Comparison of ENCODE assay signal across 8 mouse cellular contexts in the genomic region with DNA sequence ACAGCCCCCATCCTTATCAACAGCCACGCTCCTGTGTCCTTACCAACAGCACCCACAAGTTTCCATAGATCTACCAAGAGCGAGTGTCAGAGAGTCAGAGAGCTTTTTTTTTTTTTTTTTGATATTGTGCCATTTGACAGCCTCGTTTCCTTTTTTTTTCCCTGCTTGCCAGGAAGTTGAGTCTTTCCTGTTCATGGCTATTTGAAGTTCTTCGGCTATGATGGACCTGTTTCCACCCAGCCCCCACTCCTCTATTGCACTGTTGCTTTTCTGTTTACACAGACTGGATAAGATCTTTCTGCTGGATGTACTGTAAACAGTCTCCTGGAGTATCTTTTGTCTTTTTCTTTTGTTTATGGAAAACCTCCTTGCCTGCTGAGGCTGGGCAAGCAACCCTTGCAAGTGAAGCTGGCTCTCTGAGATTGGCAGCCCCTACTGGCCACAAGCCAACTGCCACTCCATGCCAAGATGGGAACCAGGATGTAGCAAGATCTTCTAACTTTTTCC.
DNase-seq lines count a peak whose midpoint lies in the region; ATAC-seq and TF ChIP-seq lines count a peak whose summit lies in the region.

No protein-coding gene starts in this region.

- WGBS in hindbrain, postnatal 0 days, result 44% methylated on average over 4 of the region's 4 CpGs
- 67% methylated on average over 4 of the region's 4 CpGs for WGBS in hindbrain, embryonic 11.5 days
- 63% methylated on average over 4 of the region's 4 CpGs for WGBS in neural tube, embryonic 15.5 days

- H3K4me2 ChIP-seq in hindbrain, postnatal 0 days (ENCODE audit: low read depth, low read length), result no peak overlapping the region
- no peak overlapping the region for H3K4me2 ChIP-seq in hindbrain, embryonic 11.5 days (replicated peaks; ENCODE audit: low read depth, low read length)
- H3K4me2 ChIP-seq in neural tube, embryonic 15.5 days, result no peak overlapping the region

- DNase-seq in hindbrain, postnatal 0 days (ENCODE audit: low spot score), result peak; percentile 42
- DNase-seq in hindbrain, embryonic 11.5 days (ENCODE audit: low spot score), result no peak
- DNase-seq in 416B (ENCODE audit: low read depth) (peak; percentile 62), MEL-GATA-1-ER (ENCODE audit: extremely low read depth, low read depth) (peak; percentile 18)
- DNase-seq in kidney, postnatal 14 days, result peak; percentile 47
- DNase-seq in embryo, embryonic 11 days, result no peak

- H3K9ac ChIP-seq in hindbrain, postnatal 0 days (replicated peaks; ENCODE audit: low read length), result no peak overlapping the region
- H3K9ac ChIP-seq in hindbrain, embryonic 11.5 days (ENCODE audit: low read depth, low read length), result no peak overlapping the region
- H3K9ac ChIP-seq in neural tube, embryonic 15.5 days (replicated peaks), result no peak overlapping the region

- no peaks in the 10 kb centered on the region for H3K36me3 ChIP-seq in hindbrain, postnatal 0 days (ENCODE audit: insufficient read depth, low read length)
- no peaks in the 10 kb centered on the region for H3K36me3 ChIP-seq in hindbrain, embryonic 11.5 days (ENCODE audit: control insufficient read depth, insufficient read depth, low read length)
- H3K36me3 ChIP-seq in neural tube, embryonic 15.5 days, result no peaks in the 10 kb centered on the region

- no peaks in the 10 kb centered on the region for H3K9me3 ChIP-seq in hindbrain, postnatal 0 days (ENCODE audit: low read length)
- H3K9me3 ChIP-seq in hindbrain, embryonic 11.5 days (ENCODE audit: control insufficient read depth, low read length), result no peaks in the 10 kb centered on the region
- H3K9me3 ChIP-seq in neural tube, embryonic 15.5 days (replicated peaks), result no peaks in the 10 kb centered on the region

- no peak overlapping the region for H3K27ac ChIP-seq in hindbrain, postnatal 0 days
- H3K27ac ChIP-seq in hindbrain, embryonic 11.5 days (ENCODE audit: low read depth, low read length), result no peak overlapping the region
- H3K27ac ChIP-seq in neural tube, embryonic 15.5 days (replicated peaks), result no peak overlapping the region

- no peak for TF ChIP-seq CTCF in hindbrain, postnatal 0 days (IDR thresholded peaks at IDR 0.05; ENCODE audit: low read depth)

- no peaks in the 10 kb centered on the region for H3K27me3 ChIP-seq in hindbrain, postnatal 0 days (ENCODE audit: insufficient read depth, low read length)
- H3K27me3 ChIP-seq in hindbrain, embryonic 11.5 days (ENCODE audit: control insufficient read depth, insufficient read depth, low read length), result no peaks in the 10 kb centered on the region
- H3K27me3 ChIP-seq in neural tube, embryonic 15.5 days (replicated peaks), result no peaks in the 10 kb centered on the region

- ATAC-seq in hindbrain, postnatal 0 days, result no peak
- no peak for ATAC-seq in hindbrain, embryonic 11.5 days (ENCODE audit: low FRiP score)
- ATAC-seq in neural tube, embryonic 15.5 days (ENCODE audit: low FRiP score), result no peak
- ATAC-seq in activated CD4-positive, CD25-positive, alpha-beta regulatory T cell, adult 4 months, result no peak

- no peak overlapping the region for H3K4me3 ChIP-seq in hindbrain, postnatal 0 days (ENCODE audit: low read length)
- no peak overlapping the region for H3K4me3 ChIP-seq in hindbrain, embryonic 11.5 days (ENCODE audit: low read depth, low read length)
- no peak overlapping the region for H3K4me3 ChIP-seq in neural tube, embryonic 15.5 days (replicated peaks)

- no peaks in the 10 kb centered on the region for H3K4me1 ChIP-seq in hindbrain, postnatal 0 days (ENCODE audit: insufficient read depth, low read length)
- H3K4me1 ChIP-seq in hindbrain, embryonic 11.5 days (replicated peaks; ENCODE audit: control insufficient read depth, insufficient read depth, low read length), result no peaks in the 10 kb centered on the region
- no peaks in the 10 kb centered on the region for H3K4me1 ChIP-seq in neural tube, embryonic 15.5 days

Comparison
In these comparisons a context has a peak if more than half of its experiments do, and no peak if none do; other contexts are left out.
1. DNase-seq: peak in hindbrain, postnatal 0 days (single experiment), 416B (single experiment), MEL-GATA-1-ER (single experiment) and kidney, postnatal 14 days (single experiment); none in hindbrain, embryonic 11.5 days (single experiment) and embryo, embryonic 11 days (single experiment).